Mouse (Mus musculus) granulocyte monocyte progenitor cell, adult 5-6 weeks (primary cell): ENCODE results near the gene Klhl32. TPM values are rescaled to one million over a fixed set of nuclear protein-coding genes. Genes with fewer than 3 reads are reported as not detected.
A peak's percentile ranks its signal among the peaks of the same experiment; 100 is the strongest.
"Not testable (repeated sequence)": the region's sequence is repeated elsewhere in the genome, so short reads cannot be mapped to it uniquely, and the experiment has no call there.

ENCODE experiments used
- ATAC-seq: replicated peaks from 2 replicates; pipeline ENCODE4 v1.8.0; 2016; ENCODE audit warnings: mild to moderate bottlenecking, moderate TSS enrichment, inconsistent platforms; ENCODE audit not compliant: poor library complexity, severe bottlenecking
- total RNA-seq, 2 experiments: library from RNA; stranded (forward) in 1 of 2; stranded (reverse) in 1 of 2; fragments of 200-712, 200-1000 nt in 1 of 2; fragments of >200 nt in 1 of 2; fragmentation: Nextera tagmentation in 1 of 2; gene quantifications; 2 replicates each; pipeline ENCODE4 v1.2.3; 2014 to 2017

Klhl32 gene
- total RNA-seq, 2 experiments from 2014 or later: under 0.01 TPM; not detected in 1

DNA sequence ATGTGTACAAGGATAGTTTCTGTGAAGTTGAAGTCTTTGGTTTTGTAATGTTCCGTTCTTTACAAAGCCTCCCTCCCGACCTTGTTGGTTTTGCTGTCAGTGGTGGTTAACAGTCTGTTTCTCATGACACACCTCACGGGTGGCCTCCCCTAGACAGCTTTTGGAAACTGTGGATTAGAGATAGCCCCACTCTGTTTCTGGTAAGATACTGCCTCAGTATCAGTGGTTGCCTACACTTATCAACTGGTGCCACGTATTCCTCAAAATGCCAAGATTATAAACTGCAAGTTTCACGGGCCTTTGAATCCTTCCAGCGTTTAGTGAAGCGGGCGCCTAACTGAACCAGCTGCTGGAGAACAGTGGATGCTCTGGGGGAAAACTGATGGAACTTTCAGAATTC lies 206.2 kb downstream of the Klhl32 start:
- ATAC-seq: not testable (repeated sequence)

DNA sequence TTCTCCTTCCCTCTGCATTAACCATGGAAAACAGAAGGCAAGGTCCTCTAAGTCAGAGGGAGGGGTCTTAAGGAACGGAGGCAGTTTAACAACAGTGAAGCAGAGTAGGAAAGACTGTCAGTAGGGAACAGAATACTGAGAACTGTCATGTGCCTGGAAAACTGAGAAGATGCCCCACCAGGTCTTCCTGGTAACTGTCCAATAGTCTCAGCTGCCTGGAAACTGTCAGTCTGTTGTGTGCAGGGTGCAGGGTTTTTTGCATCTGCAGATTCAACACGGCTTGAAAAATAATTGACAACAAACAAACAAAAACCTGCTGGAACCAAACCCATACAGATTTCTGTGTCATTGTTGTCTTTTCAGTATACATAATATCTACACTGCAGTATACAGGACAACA lies 208.6 kb downstream of the Klhl32 start:
- ATAC-seq: no peak

- ATAC-seq: no peak
Observed at GRCm38 (mm10) chr4:24631177-24631911, 219.6 kb downstream of the Klhl32 start.

DNA sequence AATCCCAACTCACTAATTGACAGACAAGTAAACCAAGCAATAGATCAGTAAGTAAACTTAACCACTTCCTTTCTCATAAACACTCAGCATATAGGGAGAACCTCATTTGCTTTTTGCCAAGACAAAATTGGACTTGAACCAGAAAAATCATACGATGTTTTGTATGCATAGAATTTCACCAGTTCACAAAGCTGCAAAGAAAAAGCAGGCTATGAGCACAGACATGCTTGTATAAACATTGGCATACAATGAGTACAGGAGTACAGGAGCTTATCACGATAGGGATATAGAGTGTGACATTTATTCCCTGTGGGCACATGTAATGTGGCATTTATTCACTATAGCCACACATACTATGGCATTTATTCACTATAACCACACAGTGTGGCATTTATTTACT lies 220.5 kb downstream of the Klhl32 start:
- no peak for ATAC-seq

DNA sequence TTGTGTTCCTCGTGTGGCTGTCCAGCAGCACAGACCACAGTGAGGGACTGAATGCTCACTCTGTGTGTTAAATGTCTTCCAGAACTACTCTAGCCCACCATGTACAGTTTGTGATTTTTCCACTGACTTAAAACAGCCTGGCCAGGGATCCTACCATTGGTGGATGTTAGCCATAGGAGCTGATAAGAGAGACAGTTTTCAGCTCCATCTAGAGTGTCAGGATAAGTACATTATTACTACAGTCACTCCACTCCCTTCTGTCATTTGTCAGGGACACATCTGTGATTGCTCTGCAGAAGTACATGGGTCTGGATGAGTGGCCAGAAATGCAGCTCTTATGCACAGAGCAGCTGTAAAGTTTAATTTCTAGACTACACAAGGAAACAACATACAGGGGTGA lies 223.1 kb downstream of the Klhl32 start:
- ATAC-seq: no peak

GRCm38 (mm10) chr4:24626686-24627085 lies 224.2 kb downstream of the Klhl32 start:
- ATAC-seq: no peak

DNA sequence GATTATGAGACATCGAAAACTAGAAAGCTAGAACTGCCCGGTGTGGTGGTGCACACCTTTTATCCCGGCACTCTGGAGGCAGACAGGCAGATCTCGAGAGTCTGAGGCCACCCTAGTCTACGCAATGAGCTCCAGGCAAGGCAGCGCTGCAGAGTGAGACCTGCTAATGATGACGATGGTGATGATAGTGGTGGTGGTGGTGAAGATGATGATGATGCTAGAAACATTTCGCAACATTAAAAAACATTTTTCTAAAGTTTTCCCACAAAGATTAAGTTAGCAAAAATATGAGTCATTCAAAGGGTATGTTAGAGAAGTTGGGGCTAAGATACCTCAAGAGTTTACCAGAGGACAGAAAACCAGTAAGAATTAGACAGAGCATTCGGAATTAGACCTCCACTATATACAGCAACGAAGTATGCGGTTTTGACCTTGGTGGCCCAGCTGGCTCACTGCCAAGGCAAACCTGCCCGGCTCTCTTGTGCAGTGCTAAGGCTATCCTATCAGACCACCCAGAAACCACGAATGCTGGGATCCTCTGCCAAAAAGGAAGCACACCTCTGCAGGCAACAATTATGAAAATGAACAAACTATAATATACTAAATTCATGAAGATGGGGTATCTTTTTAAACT lies 224.9 kb downstream of the Klhl32 start:
- ATAC-seq: peak; percentile 22; the same call in 1 of the 2 replicates

- no peak for ATAC-seq
Observed at GRCm38 (mm10) chr4:24621422-24622187, 229.3 kb downstream of the Klhl32 start.

DNA sequence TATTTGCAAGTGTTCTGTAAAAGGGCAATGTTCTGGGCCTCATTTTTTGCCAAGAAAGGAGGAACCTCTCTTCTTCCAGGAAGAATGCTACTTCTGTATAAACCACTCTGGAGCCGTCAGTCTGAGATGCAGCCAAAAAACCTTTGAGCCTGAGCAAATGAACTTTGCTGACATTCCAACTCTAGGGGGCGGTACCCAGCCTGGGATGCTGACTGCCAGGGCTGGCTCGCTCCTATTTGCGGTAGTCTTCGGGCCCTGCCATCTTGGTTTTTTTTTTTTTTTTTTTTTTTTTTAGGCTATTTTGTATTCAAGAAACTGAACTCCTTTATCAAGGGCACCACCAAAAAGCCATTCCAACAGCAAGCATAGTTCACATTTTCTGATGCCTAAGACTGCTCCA lies 230.5 kb downstream of the Klhl32 start:
- ATAC-seq: no peak

DNA sequence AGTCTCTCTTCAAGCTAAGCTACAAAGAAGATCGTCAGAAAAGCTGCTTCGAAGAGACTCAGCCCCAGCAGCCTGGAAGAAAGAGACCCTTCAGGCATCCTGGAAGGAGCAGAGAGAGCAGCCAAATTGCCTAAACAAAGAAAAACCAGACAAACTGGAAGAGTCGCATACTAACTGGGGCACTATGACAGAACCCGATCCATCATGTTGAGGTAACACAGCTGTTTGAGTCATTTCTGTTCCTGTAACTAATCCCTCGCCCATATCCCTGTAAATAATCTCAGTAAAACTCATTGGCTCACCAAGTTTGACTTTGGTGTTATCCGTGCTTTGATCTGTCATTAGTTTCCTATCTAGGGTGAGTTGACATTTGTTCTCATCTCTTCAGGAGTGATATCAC lies 230.9 kb downstream of the Klhl32 start:
- ATAC-seq: no peak

- no peak for ATAC-seq
Observed at GRCm38 (mm10) chr4:24609564-24609963, 241.4 kb downstream of the Klhl32 start.

DNA sequence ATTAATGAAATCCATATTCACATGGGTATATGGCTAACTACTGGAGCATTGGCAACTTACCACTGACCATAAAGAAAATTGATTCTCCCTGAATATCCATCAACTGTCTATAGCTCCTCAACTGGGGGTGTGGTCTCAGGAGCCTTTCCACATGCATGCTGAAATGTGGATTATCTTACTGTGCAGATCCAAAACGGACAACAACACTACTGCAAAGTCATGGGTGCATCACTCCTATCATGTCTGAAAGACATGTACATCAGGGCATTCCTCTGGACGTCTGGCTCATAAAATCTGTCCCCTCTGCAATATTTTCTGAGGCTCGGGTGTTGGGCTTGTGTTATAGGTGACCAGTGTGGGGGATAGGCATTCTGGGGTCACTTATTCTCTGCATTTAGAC lies 241.8 kb downstream of the Klhl32 start:
- ATAC-seq: no peak

DNA sequence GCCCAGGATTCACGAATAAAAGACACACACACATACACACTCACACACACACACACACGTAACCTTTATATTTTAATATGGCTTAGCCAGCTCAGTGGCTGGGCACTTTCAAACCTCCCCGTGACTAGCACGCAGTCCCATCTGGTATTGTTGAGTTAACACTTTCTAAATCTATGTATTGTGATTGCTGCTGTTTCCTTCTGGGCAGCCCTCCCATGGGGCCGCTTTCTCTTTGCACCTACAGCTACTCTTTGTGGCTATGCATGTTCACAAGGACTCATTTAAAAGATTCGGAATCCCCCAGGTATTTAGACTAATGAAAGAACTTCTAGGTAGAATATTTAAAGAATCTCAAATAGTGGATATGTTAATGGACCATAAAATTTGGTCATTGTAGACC lies 249.2 kb downstream of the Klhl32 start:
- ATAC-seq: no peak

DNA sequence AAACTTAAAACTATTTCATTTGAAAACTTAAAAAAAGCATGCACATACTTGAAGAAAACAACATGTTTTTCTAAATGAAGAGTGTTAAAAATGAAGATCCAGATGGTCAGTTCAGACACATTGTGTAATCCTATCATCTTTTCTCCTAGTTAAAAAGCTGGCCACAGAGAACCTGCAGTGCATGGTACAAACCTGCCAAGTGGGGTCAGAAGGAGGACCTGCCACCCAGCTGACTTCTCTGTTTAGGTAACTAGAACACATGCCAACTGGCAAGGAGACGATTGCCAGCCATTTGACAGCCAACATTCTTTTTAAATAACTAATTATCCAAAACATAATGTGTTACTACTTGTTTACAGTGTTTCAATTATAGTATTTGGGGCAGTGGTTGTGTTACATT lies 252.3 kb downstream of the Klhl32 start:
- ATAC-seq: no peak

- ATAC-seq: no peak
Observed at GRCm38 (mm10) chr4:24596942-24597611, 253.8 kb downstream of the Klhl32 start.

DNA sequence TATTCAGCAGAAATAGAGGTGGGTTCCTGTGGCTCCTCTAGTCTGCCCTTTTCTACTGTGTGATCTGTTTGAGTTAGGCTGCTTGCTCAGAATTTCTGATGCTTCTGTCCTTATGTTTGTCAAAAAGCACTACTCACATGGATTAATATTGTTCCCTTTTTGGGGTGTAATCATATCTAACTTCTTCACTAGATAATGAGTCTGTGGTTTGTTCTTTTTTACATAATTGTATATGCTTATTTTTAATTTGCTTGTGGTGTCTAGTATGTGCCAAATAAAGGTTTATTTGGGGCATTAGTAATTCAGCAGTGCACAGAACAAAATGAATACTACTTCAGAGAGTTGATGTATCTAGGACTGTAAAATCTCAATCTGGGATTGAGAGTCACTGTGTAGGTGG lies 256.1 kb downstream of the Klhl32 start:
- no peak for ATAC-seq

- no peak for ATAC-seq
Observed at GRCm38 (mm10) chr4:24583997-24584396, 266.9 kb downstream of the Klhl32 start.

- 0 out of 2 replicates have a peak, but pooled peaks have one; percentile 25 for ATAC-seq
Observed at GRCm38 (mm10) chr4:24582295-24582694, 268.6 kb downstream of the Klhl32 start.

DNA sequence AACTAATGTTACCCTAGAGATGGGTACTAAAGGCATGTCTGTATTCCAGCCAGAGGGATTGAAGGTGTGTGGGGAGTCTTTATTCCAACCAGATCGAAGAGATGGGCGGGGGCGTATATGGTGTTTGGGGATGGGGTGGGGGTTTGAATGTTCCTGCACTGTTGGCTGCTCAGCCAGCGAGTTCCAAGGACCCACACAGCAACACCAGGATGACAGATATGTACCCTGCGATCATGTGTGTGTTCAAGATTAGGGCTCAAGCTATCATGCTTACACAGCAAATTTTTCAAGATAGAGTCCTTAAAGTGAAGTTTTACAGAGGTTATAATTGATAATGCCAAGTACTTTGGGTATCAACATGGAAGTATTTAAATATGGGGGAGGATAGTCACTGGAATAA lies 273.3 kb downstream of the Klhl32 start:
- ATAC-seq: no peak

DNA sequence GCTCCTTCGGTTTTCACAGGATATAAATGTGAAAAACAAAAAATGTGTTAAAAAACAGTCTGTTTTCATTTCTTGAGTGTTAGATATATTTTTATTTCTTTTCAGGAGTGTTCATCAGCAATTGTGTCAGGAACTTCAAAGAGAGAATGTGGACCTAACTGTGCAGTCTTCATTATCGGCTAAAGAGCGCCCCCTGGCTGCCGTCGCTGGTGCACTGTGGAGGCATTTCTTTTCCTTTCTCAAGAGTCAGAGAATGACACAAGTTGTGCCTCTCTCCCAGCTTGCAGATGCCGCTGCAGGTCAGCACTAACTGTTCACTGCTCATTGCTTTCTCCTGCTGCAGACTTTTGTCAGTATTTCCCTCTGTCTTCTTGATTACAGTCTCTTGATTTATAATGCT lies 276.6 kb downstream of the Klhl32 start:
- ATAC-seq: peak; percentile 82
